Mouse (Mus musculus): ENCODE measurements around the gene 4933415F23Rik. TPM values are rescaled to one million over a fixed set of nuclear protein-coding genes. Genes with fewer than 3 reads are reported as not detected.
"Not testable (repeated sequence)": the region's sequence is repeated elsewhere in the genome, so short reads cannot be mapped to it uniquely, and the experiment has no call there.

4933415F23Rik gene
- not detected in 2 replicates for polyA plus RNA-seq (2011; ENCODE audit: insufficient read depth, insufficient read length, low replicate concordance, missing spikeins)

GRCm38 (mm10) chr1:23102021-23102420 lies at the start of gene 4933415F23Rik:
4933415F23Rik (minus strand) TSS chr1:23102253.
- Histone ChIP-seq H3K27ac (ENCODE audit: control insufficient read depth, insufficient read depth, low read depth, low read length, poor library complexity) (no peak within 1 kb of the TSS), H3K4me1 (ENCODE audit: control insufficient read depth, insufficient read depth, low read length) (no peaks in the 10 kb centered on the region), H3K4me3 (replicated peaks; ENCODE audit: control insufficient read depth, low read depth, low read length) (no peak within 1 kb of the TSS)
- TF ChIP-seq POLR2A (IDR thresholded peaks at IDR 0.05; ENCODE audit: borderline replicate concordance, control insufficient read depth, low read depth, low read length) (no peak), CTCF (IDR thresholded peaks at IDR 0.05; ENCODE audit: control insufficient read depth, insufficient read depth, low read length) (no peak)
- WGBS: 82% methylated on average over 20 of the region's 20 CpGs

GRCm38 (mm10) chr1:23151722-23152121 lies 49.7 kb upstream of the 4933415F23Rik start:
- WGBS: 73% methylated on average over 1 of the region's 1 CpGs

GRCm38 (mm10) chr1:23146198-23146873 lies 44.3 kb upstream of the 4933415F23Rik start:
- no peaks in the 10 kb centered on the region for H3K4me1 ChIP-seq (ENCODE audit: control insufficient read depth, insufficient read depth, low read length)
- H3K27ac ChIP-seq (ENCODE audit: control insufficient read depth, insufficient read depth, low read depth, low read length, poor library complexity): no peak overlapping the region
- TF ChIP-seq CTCF (IDR thresholded peaks at IDR 0.05; ENCODE audit: control insufficient read depth, insufficient read depth, low read length) (no peak), POLR2A (IDR thresholded peaks at IDR 0.05; ENCODE audit: borderline replicate concordance, control insufficient read depth, low read depth, low read length) (no peak)
- H3K4me3 ChIP-seq (replicated peaks; ENCODE audit: control insufficient read depth, low read depth, low read length): no peak overlapping the region
- WGBS: 67% methylated on average over 5 of the region's 5 CpGs

More at GRCm38 (mm10) chr1:23151722-23152121, 49.7 kb upstream of the 4933415F23Rik start:
- no peak overlapping the region for H3K4me3 ChIP-seq (replicated peaks; ENCODE audit: control insufficient read depth, low read depth, low read length)
- no peaks in the 10 kb centered on the region for H3K4me1 ChIP-seq (ENCODE audit: control insufficient read depth, insufficient read depth, low read length)
- H3K27ac ChIP-seq (ENCODE audit: control insufficient read depth, insufficient read depth, low read depth, low read length, poor library complexity): no peak overlapping the region
- TF ChIP-seq POLR2A (IDR thresholded peaks at IDR 0.05; ENCODE audit: borderline replicate concordance, control insufficient read depth, low read depth, low read length) (no peak), CTCF (IDR thresholded peaks at IDR 0.05; ENCODE audit: control insufficient read depth, insufficient read depth, low read length) (no peak)

GRCm38 (mm10) chr1:23141121-23141811 lies 39.2 kb upstream of the 4933415F23Rik start:
- H3K4me3 ChIP-seq (replicated peaks; ENCODE audit: control insufficient read depth, low read depth, low read length): no peak overlapping the region
- TF ChIP-seq CTCF (IDR thresholded peaks at IDR 0.05; ENCODE audit: control insufficient read depth, insufficient read depth, low read length) (no peak), POLR2A (IDR thresholded peaks at IDR 0.05; ENCODE audit: borderline replicate concordance, control insufficient read depth, low read depth, low read length) (no peak)
- WGBS: 77% methylated on average over 10 of the region's 10 CpGs
- no peaks in the 10 kb centered on the region for H3K4me1 ChIP-seq (ENCODE audit: control insufficient read depth, insufficient read depth, low read length)
- H3K27ac ChIP-seq (ENCODE audit: control insufficient read depth, insufficient read depth, low read depth, low read length, poor library complexity): no peak overlapping the region

- 0% methylated on average over 1 of the region's 1 CpGs for WGBS
These were observed 38.5 kb upstream of the 4933415F23Rik start for GRCm38 (mm10) chr1:23140530-23140929.

GRCm38 (mm10) chr1:23120901-23121300 lies 18.8 kb upstream of the 4933415F23Rik start:
- TF ChIP-seq CTCF (IDR thresholded peaks at IDR 0.05; ENCODE audit: control insufficient read depth, insufficient read depth, low read length) (no peak), POLR2A (IDR thresholded peaks at IDR 0.05; ENCODE audit: borderline replicate concordance, control insufficient read depth, low read depth, low read length) (no peak)
- 72% methylated on average over 4 of the region's 4 CpGs for WGBS
- Histone ChIP-seq H3K27ac (ENCODE audit: control insufficient read depth, insufficient read depth, low read depth, low read length, poor library complexity) (no peak overlapping the region), H3K4me3 (replicated peaks; ENCODE audit: control insufficient read depth, low read depth, low read length) (no peak overlapping the region), H3K4me1 (ENCODE audit: control insufficient read depth, insufficient read depth, low read length) (no peaks in the 10 kb centered on the region)

More at GRCm38 (mm10) chr1:23140530-23140929, 38.5 kb upstream of the 4933415F23Rik start:
- not testable (repeated sequence) for H3K4me3 ChIP-seq (replicated peaks; ENCODE audit: control insufficient read depth, low read depth, low read length); H3K27ac ChIP-seq (ENCODE audit: control insufficient read depth, insufficient read depth, low read depth, low read length, poor library complexity); H3K4me1 ChIP-seq (ENCODE audit: control insufficient read depth, insufficient read depth, low read length)

GRCm38 (mm10) chr1:23119406-23119805 lies 17.4 kb upstream of the 4933415F23Rik start:
- WGBS: 78% methylated on average over 4 of the region's 4 CpGs
- Histone ChIP-seq H3K27ac (ENCODE audit: control insufficient read depth, insufficient read depth, low read depth, low read length, poor library complexity) (no peak overlapping the region), H3K4me3 (replicated peaks; ENCODE audit: control insufficient read depth, low read depth, low read length) (no peak overlapping the region), H3K4me1 (ENCODE audit: control insufficient read depth, insufficient read depth, low read length) (no peaks in the 10 kb centered on the region)
- TF ChIP-seq POLR2A (IDR thresholded peaks at IDR 0.05; ENCODE audit: borderline replicate concordance, control insufficient read depth, low read depth, low read length) (no peak), CTCF (IDR thresholded peaks at IDR 0.05; ENCODE audit: control insufficient read depth, insufficient read depth, low read length) (no peak)

GRCm38 (mm10) chr1:23117423-23117822 lies 15.4 kb upstream of the 4933415F23Rik start:
- Histone ChIP-seq H3K4me1 (ENCODE audit: control insufficient read depth, insufficient read depth, low read length) (no peaks in the 10 kb centered on the region), H3K27ac (ENCODE audit: control insufficient read depth, insufficient read depth, low read depth, low read length, poor library complexity) (no peak overlapping the region), H3K4me3 (replicated peaks; ENCODE audit: control insufficient read depth, low read depth, low read length) (no peak overlapping the region)
- no peak for TF ChIP-seq CTCF (IDR thresholded peaks at IDR 0.05; ENCODE audit: control insufficient read depth, insufficient read depth, low read length)
- no peak for TF ChIP-seq POLR2A (IDR thresholded peaks at IDR 0.05; ENCODE audit: borderline replicate concordance, control insufficient read depth, low read depth, low read length)
- WGBS: 58% methylated on average over 3 of the region's 3 CpGs

Measured in bone marrow, adult 2 months (tissue).